Mouse (Mus musculus): ENCODE measurements at regions not wholly inside any gene's neighbourhood (a gene's known extent, or its start where the extent isn't known, plus 50 kb on each side); places are given as distances from the start of the nearest gene placed in this dataset.

GRCm38 (mm10) chr13:104569765-104570164, 222.5 kb upstream of the Srek1ip1 start:
- no peak for DNase-seq (ENCODE audit: low spot score)
- Histone ChIP-seq H3K27ac (replicated peaks; ENCODE audit: low read depth, low read length) (no peak overlapping the region), H3K9me3 (replicated peaks; ENCODE audit: control insufficient read depth, low read length) (no peaks in the 10 kb centered on the region), H3K9ac (replicated peaks; ENCODE audit: low read length) (no peak overlapping the region), H3K36me3 (replicated peaks; ENCODE audit: control insufficient read depth, insufficient read depth, low read depth, low read length) (no peaks in the 10 kb centered on the region), H3K4me2 (ENCODE audit: low read depth, low read length) (no peak overlapping the region), H3K4me1 (ENCODE audit: control insufficient read depth, insufficient read depth, low read length) (no peaks in the 10 kb centered on the region), H3K27me3 (ENCODE audit: control insufficient read depth, insufficient read depth, low read length) (no peaks in the 10 kb centered on the region), H3K4me3 (ENCODE audit: low read depth, low read length) (no peak overlapping the region)
- 56% methylated on average over 6 of the region's 6 CpGs for WGBS
- ATAC-seq (replicated peaks; ENCODE audit: insufficient number of reproducible peaks, low FRiP score, low TSS enrichment, low read depth): no peak

- Histone ChIP-seq H3K27ac (replicated peaks; ENCODE audit: low read depth, low read length) (no peak overlapping the region), H3K36me3 (replicated peaks; ENCODE audit: control insufficient read depth, insufficient read depth, low read depth, low read length) (no peaks in the 10 kb centered on the region), H3K4me3 (ENCODE audit: low read depth, low read length) (no peak overlapping the region), H3K27me3 (ENCODE audit: control insufficient read depth, insufficient read depth, low read length) (no peaks in the 10 kb centered on the region), H3K4me1 (ENCODE audit: control insufficient read depth, insufficient read depth, low read length) (no peaks in the 10 kb centered on the region; the same call in 1 of the 2 replicates), H3K9me3 (replicated peaks; ENCODE audit: control insufficient read depth, low read length) (no peaks in the 10 kb centered on the region), H3K9ac (replicated peaks; ENCODE audit: low read length) (no peak overlapping the region), H3K4me2 (ENCODE audit: low read depth, low read length) (no peak overlapping the region)
- ATAC-seq (replicated peaks; ENCODE audit: insufficient number of reproducible peaks, low FRiP score, low TSS enrichment, low read depth): no peak
- 56% methylated on average over 10 of the region's 10 CpGs for WGBS
- peak; percentile 27 for DNase-seq (ENCODE audit: low spot score)
Measured at GRCm38 (mm10) chr13:104572236-104572635, 220.0 kb upstream of the Srek1ip1 start.

GRCm38 (mm10) chr13:104574396-104574795, 217.9 kb upstream of the Srek1ip1 start:
- 90% methylated on average over 5 of the region's 5 CpGs for WGBS
- H3K9ac ChIP-seq (replicated peaks; ENCODE audit: low read length): no peak overlapping the region
- DNase-seq (ENCODE audit: low spot score): no peak
- no peak overlapping the region for H3K4me2 ChIP-seq (ENCODE audit: low read depth, low read length)
- H3K27ac ChIP-seq (replicated peaks; ENCODE audit: low read depth, low read length): no peak overlapping the region
- no peak overlapping the region for H3K4me3 ChIP-seq (ENCODE audit: low read depth, low read length)
- no peak for ATAC-seq (replicated peaks; ENCODE audit: insufficient number of reproducible peaks, low FRiP score, low TSS enrichment, low read depth)
- H3K36me3 ChIP-seq (replicated peaks; ENCODE audit: control insufficient read depth, insufficient read depth, low read depth, low read length): no peaks in the 10 kb centered on the region
- H3K4me1 ChIP-seq (ENCODE audit: control insufficient read depth, insufficient read depth, low read length): no peaks in the 10 kb centered on the region; the same call in 1 of the 2 replicates
- H3K9me3 ChIP-seq (replicated peaks; ENCODE audit: control insufficient read depth, low read length): no peaks in the 10 kb centered on the region
- no peaks in the 10 kb centered on the region for H3K27me3 ChIP-seq (ENCODE audit: control insufficient read depth, insufficient read depth, low read length)

- WGBS: 43% methylated on average over 10 of the region's 10 CpGs
- H3K27ac ChIP-seq (replicated peaks; ENCODE audit: low read depth, low read length): no peak overlapping the region
- H3K9ac ChIP-seq (replicated peaks; ENCODE audit: low read length): no peak overlapping the region
- H3K27me3 ChIP-seq (ENCODE audit: control insufficient read depth, insufficient read depth, low read length): no peaks in the 10 kb centered on the region
- no peak overlapping the region for H3K4me2 ChIP-seq (ENCODE audit: low read depth, low read length)
- no peaks in the 10 kb centered on the region; the same call in 1 of the 2 replicates for H3K4me1 ChIP-seq (ENCODE audit: control insufficient read depth, insufficient read depth, low read length)
- no peak overlapping the region for H3K4me3 ChIP-seq (ENCODE audit: low read depth, low read length)
- ATAC-seq (replicated peaks; ENCODE audit: insufficient number of reproducible peaks, low FRiP score, low TSS enrichment, low read depth): no peak
- DNase-seq (ENCODE audit: low spot score): peak; percentile 51
- no peaks in the 10 kb centered on the region for H3K9me3 ChIP-seq (replicated peaks; ENCODE audit: control insufficient read depth, low read length)
- H3K36me3 ChIP-seq (replicated peaks; ENCODE audit: control insufficient read depth, insufficient read depth, low read depth, low read length): no peaks in the 10 kb centered on the region
Measured at GRCm38 (mm10) chr13:104576188-104576789, 216.0 kb upstream of the Srek1ip1 start.

- Histone ChIP-seq H3K4me2 (ENCODE audit: low read depth, low read length) (no peak overlapping the region), H3K27ac (replicated peaks; ENCODE audit: low read depth, low read length) (no peak overlapping the region), H3K9me3 (replicated peaks; ENCODE audit: control insufficient read depth, low read length) (no peaks in the 10 kb centered on the region), H3K36me3 (replicated peaks; ENCODE audit: control insufficient read depth, insufficient read depth, low read depth, low read length) (no peaks in the 10 kb centered on the region), H3K4me3 (ENCODE audit: low read depth, low read length) (no peak overlapping the region), H3K4me1 (ENCODE audit: control insufficient read depth, insufficient read depth, low read length) (no peaks in the 10 kb centered on the region; the same call in 1 of the 2 replicates), H3K9ac (replicated peaks; ENCODE audit: low read length) (no peak overlapping the region), H3K27me3 (ENCODE audit: control insufficient read depth, insufficient read depth, low read length) (no peaks in the 10 kb centered on the region)
- 59% methylated on average over 11 of the region's 11 CpGs for WGBS
- ATAC-seq (replicated peaks; ENCODE audit: insufficient number of reproducible peaks, low FRiP score, low TSS enrichment, low read depth) (no peak), DNase-seq (ENCODE audit: low spot score) (no peak)
Measured at GRCm38 (mm10) chr13:104577856-104578255, 214.4 kb upstream of the Srek1ip1 start.

- Histone ChIP-seq H3K9me3 (replicated peaks; ENCODE audit: control insufficient read depth, low read length) (no peaks in the 10 kb centered on the region), H3K36me3 (replicated peaks; ENCODE audit: control insufficient read depth, insufficient read depth, low read depth, low read length) (no peaks in the 10 kb centered on the region), H3K9ac (replicated peaks; ENCODE audit: low read length) (no peak overlapping the region), H3K4me3 (ENCODE audit: low read depth, low read length) (no peak overlapping the region), H3K27ac (replicated peaks; ENCODE audit: low read depth, low read length) (no peak overlapping the region), H3K4me2 (ENCODE audit: low read depth, low read length) (no peak overlapping the region), H3K27me3 (ENCODE audit: control insufficient read depth, insufficient read depth, low read length) (no peaks in the 10 kb centered on the region), H3K4me1 (ENCODE audit: control insufficient read depth, insufficient read depth, low read length) (no peaks in the 10 kb centered on the region; the same call in 1 of the 2 replicates)
- 67% methylated on average over 9 of the region's 9 CpGs for WGBS
- ATAC-seq (replicated peaks; ENCODE audit: insufficient number of reproducible peaks, low FRiP score, low TSS enrichment, low read depth): no peak
- DNase-seq (ENCODE audit: low spot score): no peak
Measured at GRCm38 (mm10) chr13:104580686-104581350, 211.5 kb upstream of the Srek1ip1 start.

Measured in embryonic facial prominence, embryonic 11.5 days (tissue).